Mouse (Mus musculus) intestine, postnatal 0 days (tissue): ENCODE measurements at regions not wholly inside any gene's neighbourhood (a gene's known extent, or its start where the extent isn't known, plus 50 kb on each side); places are given as distances from the start of the nearest gene placed in this dataset.
A peak's percentile ranks its signal among the peaks of the same experiment; 100 is the strongest.

ENCODE experiments used
- ATAC-seq: fragments of 200-750 bp; cut with Nextera tagmentation; 2 replicates; pipeline ENCODE4 v1.8.0; 2017; ENCODE audit warnings: mild to moderate bottlenecking, moderate TSS enrichment, moderate library complexity
- H3K27ac ChIP-seq: fragments of 300-500 bp; sonication (generic); 2 replicates; pipeline ENCODE4 v1.5.1; 2014; ENCODE audit warnings: mild to moderate bottlenecking, low read depth, low read length, moderate library complexity
- H3K27me3 ChIP-seq: fragments of 300-500 bp; sonication (generic); replicated peaks from 2 replicates; pipeline ENCODE4 v1.6.1; 2014; ENCODE audit warnings: low read length, mixed read lengths; ENCODE audit not compliant: control insufficient read depth, insufficient read depth
- H3K36me3 ChIP-seq: fragments of 300-500 bp; sonication (generic); 2 replicates; pipeline ENCODE4 v1.6.1; 2014; ENCODE audit warnings: mild to moderate bottlenecking, moderate library complexity; ENCODE audit not compliant: control insufficient read depth, insufficient read depth
- H3K4me1 ChIP-seq: fragments of 300-500 bp; sonication (generic); replicated peaks from 2 replicates; pipeline ENCODE4 v1.6.1; 2014; ENCODE audit warnings: antibody characterized with exemption, low read length, mixed read lengths; ENCODE audit not compliant: control insufficient read depth, insufficient read depth
- H3K4me2 ChIP-seq: fragments of 300-500 bp; sonication (generic); replicated peaks from 2 replicates; pipeline ENCODE4 v1.6.1; 2014; ENCODE audit warnings: low read depth, mild to moderate bottlenecking, moderate library complexity
- H3K4me3 ChIP-seq: fragments of 300-500 bp; sonication (generic); 2 replicates; pipeline ENCODE4 v1.5.1; 2014; ENCODE audit warnings: low read depth, low read length
- H3K9ac ChIP-seq: fragments of 300-500 bp; sonication (generic); 2 replicates; pipeline ENCODE4 v1.6.1; 2014; ENCODE audit warnings: mild to moderate bottlenecking, low read depth, low read length
- H3K9me3 ChIP-seq: fragments of 300-500 bp; sonication (generic); 2 replicates; pipeline ENCODE4 v1.6.1; 2016; ENCODE audit warnings: mixed run types; ENCODE audit not compliant: control insufficient read depth
- CTCF ChIP-seq: sonication (generic); IDR thresholded peaks from 2 replicates; pipeline ENCODE4 v1.5.1; 2016; ENCODE audit warnings: low read depth, mild to moderate bottlenecking, control low read depth, antibody characterized with exemption, moderate library complexity
- WGBS: fragments of 180-500 bp; shearing (Covaris S2); extraction: QIAGEN DNeasy Blood & Tissue Kit; methylation state at CpG from one replicate; pipeline ENCODE4 v1.1.7; 2014; 5-methylcytosine and 5-hydroxymethylcytosine counted together

GRCm38 (mm10) chr14:104821903-104822573 lies 299.6 kb upstream of the Rnf219 start:
- Histone ChIP-seq H3K36me3 (no peaks in the 10 kb centered on the region), H3K4me2 (no peak overlapping the region), H3K9me3 (no peaks in the 10 kb centered on the region), H3K9ac (no peak overlapping the region), H3K4me1 (no peaks in the 10 kb centered on the region), H3K4me3 (no peak overlapping the region), H3K27me3 (no peaks in the 10 kb centered on the region), H3K27ac (no peak overlapping the region)
- ATAC-seq, result no peak
- no peak for TF ChIP-seq CTCF
- WGBS, result 81% methylated on average over 11 of the region's 11 CpGs

GRCm38 (mm10) chr14:104819106-104819505 lies 296.7 kb upstream of the Rnf219 start:
- Histone ChIP-seq H3K9me3 (no peaks in the 10 kb centered on the region), H3K27me3 (no peaks in the 10 kb centered on the region), H3K4me3 (no peak overlapping the region), H3K4me2 (no peak overlapping the region), H3K4me1 (no peaks in the 10 kb centered on the region), H3K9ac (no peak overlapping the region), H3K36me3 (no peaks in the 10 kb centered on the region), H3K27ac (no peak overlapping the region)
- no peak for ATAC-seq
- TF ChIP-seq CTCF, result no peak
- 88% methylated on average over 4 of the region's 4 CpGs for WGBS

GRCm38 (mm10) chr14:104813977-104814584 lies 291.6 kb upstream of the Rnf219 start:
- H3K27ac ChIP-seq, result no peak overlapping the region
- H3K36me3 ChIP-seq, result no peaks in the 10 kb centered on the region
- H3K9ac ChIP-seq, result no peak overlapping the region
- no peaks in the 10 kb centered on the region for H3K4me1 ChIP-seq
- no peak overlapping the region for H3K4me2 ChIP-seq
- no peak for ATAC-seq
- TF ChIP-seq CTCF, result peak; percentile 83
- no peaks in the 10 kb centered on the region for H3K27me3 ChIP-seq
- H3K9me3 ChIP-seq, result no peaks in the 10 kb centered on the region
- no peak overlapping the region for H3K4me3 ChIP-seq
- WGBS, result 27% methylated on average over 10 of the region's 10 CpGs

- Histone ChIP-seq H3K9ac (no peak overlapping the region), H3K27ac (no peak overlapping the region), H3K27me3 (no peaks in the 10 kb centered on the region), H3K4me1 (no peaks in the 10 kb centered on the region), H3K4me2 (no peak overlapping the region), H3K4me3 (no peak overlapping the region), H3K9me3 (no peaks in the 10 kb centered on the region), H3K36me3 (no peaks in the 10 kb centered on the region)
- 77% methylated on average over 4 of the region's 4 CpGs for WGBS
- ATAC-seq, result no peak
- TF ChIP-seq CTCF, result no peak
Measured at GRCm38 (mm10) chr14:104812006-104812405, 289.6 kb upstream of the Rnf219 start.

- no peaks in the 10 kb centered on the region for H3K4me1 ChIP-seq
- WGBS, result 88% methylated on average over 10 of the region's 10 CpGs
- TF ChIP-seq CTCF, result no peak
- H3K27me3 ChIP-seq, result no peaks in the 10 kb centered on the region
- no peak overlapping the region for H3K4me3 ChIP-seq
- no peak for ATAC-seq
- no peaks in the 10 kb centered on the region for H3K9me3 ChIP-seq
- no peaks in the 10 kb centered on the region for H3K36me3 ChIP-seq
- H3K9ac ChIP-seq, result no peak overlapping the region
- H3K27ac ChIP-seq, result no peak overlapping the region
- H3K4me2 ChIP-seq, result no peak overlapping the region
Measured at GRCm38 (mm10) chr14:104805332-104805731, 282.9 kb upstream of the Rnf219 start.

- no peaks in the 10 kb centered on the region for H3K9me3 ChIP-seq
- H3K4me1 ChIP-seq, result no peaks in the 10 kb centered on the region
- no peak overlapping the region for H3K4me2 ChIP-seq
- WGBS, result 75% methylated on average over 17 of the region's 17 CpGs
- no peak for TF ChIP-seq CTCF
- H3K4me3 ChIP-seq, result no peak overlapping the region
- no peaks in the 10 kb centered on the region for H3K27me3 ChIP-seq
- no peak overlapping the region for H3K27ac ChIP-seq
- H3K9ac ChIP-seq, result no peak overlapping the region
- H3K36me3 ChIP-seq, result no peaks in the 10 kb centered on the region
- no peak for ATAC-seq
Measured at GRCm38 (mm10) chr14:104796348-104796965, 274.0 kb upstream of the Rnf219 start.
